Mouse (Mus musculus) kidney, adult 2 months (tissue): Measurements from ENCODE around the gene Spaca4. TPM values are rescaled to one million over a fixed set of nuclear protein-coding genes. Genes with fewer than 3 reads are reported as not detected.

Experiments used
- DNase-seq: peaks from one replicate; pipeline ENCODE4 v3.0.0; 2021
- H3K27ac ChIP-seq: fragments of 200-500 bp; 2 replicates; pipeline ENCODE4 v1.5.1; 2012; ENCODE audit warnings: low read depth, low read length, control low read depth, inconsistent platforms; ENCODE audit not compliant: insufficient read depth
- H3K27me3 ChIP-seq: fragments of 200-500 bp; replicated peaks from 2 replicates; pipeline ENCODE4 v1.6.1; 2012; ENCODE audit warnings: mild to moderate bottlenecking, moderate library complexity, low read length, inconsistent platforms; ENCODE audit not compliant: control insufficient read depth, insufficient read depth
- H3K36me3 ChIP-seq: fragments of 200-500 bp; 2 replicates; pipeline ENCODE4 v1.6.1; 2012; ENCODE audit warnings: mild to moderate bottlenecking, moderate library complexity, low read length, inconsistent platforms; ENCODE audit not compliant: control insufficient read depth, insufficient read depth
- H3K4me1 ChIP-seq: fragments of 200-500 bp; 2 replicates; pipeline ENCODE4 v1.6.1; 2011; ENCODE audit warnings: low read length; ENCODE audit not compliant: control insufficient read depth, insufficient read depth
- H3K4me3 ChIP-seq: fragments of 200-500 bp; 2 replicates; pipeline ENCODE4 v1.5.1; 2011; ENCODE audit warnings: mild to moderate bottlenecking, low read depth, low read length, control low read depth; ENCODE audit not compliant: insufficient read depth
- CTCF ChIP-seq: fragments of 200-500 bp; conservative IDR thresholded peaks from 2 replicates; pipeline ENCODE4 v1.5.1; 2011; ENCODE audit warnings: low read depth, mild to moderate bottlenecking, control low read depth, low read length, moderate library complexity, mixed read lengths; ENCODE audit not compliant: insufficient read depth, insufficient read length
- POLR2A ChIP-seq: fragments of 200-500 bp; IDR thresholded peaks from one replicate; pipeline ENCODE4 v1.6.1; 2011; ENCODE audit warnings: low read depth, low read length, control low read depth
- WGBS: fragments of 180-500 bp; shearing (Covaris S2); methylation state at CpG from one replicate; pipeline ENCODE4 v1.1.7; 2018; 5-methylcytosine and 5-hydroxymethylcytosine counted together
- polyA plus RNA-seq: library from polyadenylated mRNA; depleted of rRNA; stranded (reverse); fragments of >200 nt; gene quantifications from 2 replicates; pipeline ENCODE4 v1.2.3, GENCODE M21; 2012

Spaca4 gene
- polyA plus RNA-seq, 1 experiment, result 0.28 TPM

DNA sequence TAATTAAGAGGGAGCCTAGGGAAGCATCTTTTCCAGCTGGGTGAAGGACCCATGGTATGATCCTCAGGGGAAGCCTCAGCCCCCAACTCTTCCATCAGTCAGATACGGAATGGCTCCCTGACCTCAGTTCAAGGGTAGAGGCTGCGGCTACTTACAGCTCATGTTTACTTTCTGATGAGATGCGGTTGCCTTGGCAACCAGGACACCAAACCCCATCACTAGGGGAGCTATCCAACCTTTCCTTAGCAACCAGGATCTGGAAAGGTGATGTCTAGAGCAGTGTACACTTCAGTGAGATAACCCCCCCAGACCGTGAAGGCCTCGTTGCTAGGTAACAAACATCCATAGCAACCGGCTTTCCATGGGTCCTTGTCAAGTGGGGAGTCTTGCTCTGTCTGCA lies 16.6 kb downstream of the Spaca4 start:
- Histone ChIP-seq H3K27ac (peak overlapping the region; percentile 93; the same call in 1 of the 2 replicates), H3K4me1 (peaks cover 34% of the 10 kb centered on the region), H3K36me3 (peaks cover 16% of the 10 kb centered on the region; the same call in 1 of the 2 replicates), H3K4me3 (no peak overlapping the region), H3K27me3 (no peaks in the 10 kb centered on the region)
- DNase-seq, result peak; percentile 36
- TF ChIP-seq CTCF (no peak), POLR2A (no peak)
- WGBS, result 42% methylated on average over 6 of the region's 6 CpGs

DNA sequence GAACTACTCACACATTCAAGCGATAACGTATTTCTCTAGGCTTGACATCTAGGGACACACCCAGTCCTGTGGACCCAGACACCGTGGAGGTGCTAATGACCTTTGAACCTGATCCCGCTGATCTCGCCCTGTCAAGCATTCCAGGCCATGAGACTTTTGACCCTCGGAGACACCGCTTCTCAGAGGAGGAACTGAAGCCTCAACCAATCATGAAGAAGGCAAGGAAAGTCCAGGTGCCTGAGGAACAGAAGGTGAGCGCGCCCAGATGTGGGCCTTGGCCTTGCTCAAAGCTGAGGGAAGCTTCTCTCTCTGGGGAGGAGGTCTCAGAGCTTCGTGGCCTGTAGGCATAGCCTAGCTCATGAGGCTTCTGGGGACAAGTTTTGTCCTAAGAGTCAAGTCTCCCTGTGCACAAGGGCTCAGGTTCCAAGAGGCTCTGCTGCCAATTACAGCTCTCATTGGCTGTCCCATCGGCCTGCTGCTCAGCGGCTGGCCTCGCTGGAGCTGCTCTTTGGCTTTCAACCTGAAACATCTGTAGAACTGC lies 17.3 kb downstream of the Spaca4 start:
- H3K27ac ChIP-seq, result peak overlapping the region; percentile 93
- H3K27me3 ChIP-seq, result no peaks in the 10 kb centered on the region
- H3K4me3 ChIP-seq, result peak overlapping the region; percentile 41; the same call in 1 of the 2 replicates
- TF ChIP-seq POLR2A (peak; percentile 23), CTCF (no peak)
- DNase-seq, result peak; percentile 94
- WGBS, result 13% methylated on average over 13 of the region's 13 CpGs
- H3K4me1 ChIP-seq, result peaks cover 33% of the 10 kb centered on the region
- H3K36me3 ChIP-seq, result peaks cover 15% of the 10 kb centered on the region; the same call in 1 of the 2 replicates

DNA sequence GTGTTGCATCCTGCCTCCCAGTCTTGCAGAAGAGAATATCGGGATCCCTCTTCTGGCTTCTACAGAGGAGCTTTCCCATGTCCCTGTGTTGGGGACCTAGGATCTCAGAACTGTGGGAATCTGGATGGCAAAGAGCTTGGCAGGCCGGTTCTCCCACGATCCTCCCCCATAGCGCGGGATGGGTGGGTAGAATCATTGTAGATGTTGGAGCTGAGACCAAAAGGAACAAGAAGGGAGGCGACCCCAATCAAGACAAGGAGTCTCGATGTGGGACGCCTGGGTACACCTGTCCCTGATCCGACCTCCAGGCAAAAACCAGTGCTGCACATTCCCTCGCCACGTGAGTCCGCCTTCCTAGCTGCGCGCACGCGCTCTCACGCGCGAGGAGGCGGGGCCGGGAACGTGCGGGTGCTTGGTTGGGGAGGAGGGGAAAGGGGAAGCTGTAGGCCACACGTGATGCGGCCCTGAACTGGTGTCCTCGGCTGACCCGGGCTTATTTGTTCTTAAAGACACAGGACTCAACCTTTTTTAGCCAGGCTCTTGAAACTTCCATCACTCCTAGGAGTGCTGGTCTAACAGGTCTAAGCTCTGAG lies 18.1 kb downstream of the Spaca4 start:
- Histone ChIP-seq H3K27me3 (no peaks in the 10 kb centered on the region), H3K27ac (peak overlapping the region; percentile 99), H3K36me3 (peaks cover 11% of the 10 kb centered on the region; the same call in 1 of the 2 replicates), H3K4me1 (peaks cover 25% of the 10 kb centered on the region), H3K4me3 (peak overlapping the region; percentile 58)
- DNase-seq, result peak; percentile 99
- WGBS, result under 1% methylated on average over 27 of the region's 27 CpGs
- TF ChIP-seq CTCF (0 out of 2 replicates have a peak, but pooled peaks have one; percentile 5), POLR2A (peak; percentile 87)

DNA sequence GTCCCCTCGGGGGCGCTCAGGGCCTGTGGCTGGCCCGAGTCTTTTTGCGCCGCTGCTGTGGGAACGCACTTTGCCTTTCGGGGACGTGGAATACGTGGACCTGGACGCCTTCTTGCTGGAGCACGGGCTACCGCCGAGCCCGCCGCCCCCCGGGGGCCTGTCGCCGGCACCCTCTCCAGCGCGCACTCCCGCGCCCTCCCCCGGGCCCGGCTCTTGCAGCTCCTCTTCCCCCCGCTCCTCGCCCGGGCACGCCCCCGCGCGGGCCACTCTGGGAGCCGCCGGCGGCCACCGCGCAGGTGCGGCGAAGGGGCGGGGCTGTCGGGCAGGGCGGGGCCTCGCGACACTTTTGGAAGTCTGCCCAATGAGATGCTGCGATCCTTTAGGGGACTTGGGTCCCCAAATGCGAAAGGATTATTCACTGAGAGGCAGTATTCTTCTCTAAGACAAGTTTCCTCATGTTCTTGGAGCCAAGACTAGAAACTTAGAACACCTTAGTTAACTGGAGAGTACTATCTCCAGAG lies 18.8 kb downstream of the Spaca4 start:
- peak overlapping the region; percentile 58 for H3K4me3 ChIP-seq
- WGBS, result 2% methylated on average over 44 of the region's 45 CpGs
- DNase-seq, result peak; percentile 92
- H3K27ac ChIP-seq, result peak overlapping the region; percentile 100
- H3K27me3 ChIP-seq, result no peaks in the 10 kb centered on the region
- H3K4me1 ChIP-seq, result peaks cover 21% of the 10 kb centered on the region
- peaks cover 11% of the 10 kb centered on the region; the same call in 1 of the 2 replicates for H3K36me3 ChIP-seq
- TF ChIP-seq CTCF (no peak), POLR2A (peak; percentile 56)

DNA sequence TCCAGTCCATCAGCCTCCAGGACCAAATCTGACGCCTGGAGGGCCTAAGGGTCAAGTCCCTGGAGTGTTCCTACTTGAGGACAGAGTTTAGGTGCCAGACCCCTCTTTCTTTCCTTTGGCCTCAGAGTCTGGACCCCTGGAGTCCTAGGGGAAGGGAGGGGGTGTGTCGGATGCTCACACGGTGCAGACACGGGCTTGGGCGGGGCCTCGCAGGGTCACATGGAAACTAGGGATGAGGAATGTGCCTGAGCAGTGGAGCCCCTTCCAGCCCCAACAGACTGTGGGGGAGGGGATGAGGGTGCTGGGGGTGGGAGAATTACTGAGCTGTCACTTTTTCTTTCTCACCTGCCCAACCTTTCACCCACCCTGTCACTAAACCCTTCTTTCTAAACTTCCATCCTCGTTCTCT lies 19.7 kb downstream of the Spaca4 start:
- 0% methylated on average over 7 of the region's 7 CpGs for WGBS
- TF ChIP-seq CTCF (no peak), POLR2A (peak; percentile 59)
- Histone ChIP-seq H3K36me3 (peaks cover 11% of the 10 kb centered on the region; the same call in 1 of the 2 replicates), H3K27ac (peak overlapping the region; percentile 100), H3K27me3 (no peaks in the 10 kb centered on the region), H3K4me3 (peak overlapping the region; percentile 58), H3K4me1 (peaks cover 21% of the 10 kb centered on the region)
- peak; percentile 93 for DNase-seq

DNA sequence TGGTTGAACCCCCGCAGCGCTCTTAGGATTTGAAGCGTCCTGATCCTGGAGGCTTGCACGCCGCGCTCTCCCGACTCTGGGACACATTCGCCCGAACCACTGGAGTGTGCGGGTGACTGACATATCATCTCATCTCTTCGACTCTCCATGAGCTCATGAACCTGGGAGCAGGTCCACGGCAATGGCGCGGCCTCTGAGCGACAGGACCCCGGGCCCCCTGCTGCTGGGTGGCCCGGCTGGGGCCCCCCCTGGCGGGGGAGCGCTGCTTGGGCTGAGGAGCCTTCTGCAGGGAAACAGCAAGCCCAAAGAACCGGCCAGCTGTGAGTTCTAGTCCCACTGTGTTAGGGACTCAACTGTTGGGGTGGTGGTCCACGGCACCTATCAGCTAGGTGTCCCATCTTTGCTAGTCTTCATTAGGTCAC lies 20.2 kb downstream of the Spaca4 start:
- H3K27me3 ChIP-seq, result no peaks in the 10 kb centered on the region
- H3K36me3 ChIP-seq, result peaks cover 11% of the 10 kb centered on the region; the same call in 1 of the 2 replicates
- peak overlapping the region; percentile 100 for H3K27ac ChIP-seq
- TF ChIP-seq POLR2A (no peak), CTCF (no peak)
- peak overlapping the region; percentile 58 for H3K4me3 ChIP-seq
- H3K4me1 ChIP-seq, result peaks cover 24% of the 10 kb centered on the region
- under 1% methylated on average over 21 of the region's 21 CpGs for WGBS
- no peak for DNase-seq
